Mouse (Mus musculus): ENCODE results near the gene Terb1. TPM values are rescaled to one million over a fixed set of nuclear protein-coding genes. Genes with fewer than 3 reads are reported as not detected.

The Terb1 gene
- total RNA-seq (2021): under 1 TPM in 1 of 2 experiments, not detected in 1; 0.10 TPM
- long read RNA-seq, experiment 1, partial matches to known transcripts: 0 of 10 reads
- long read RNA-seq, experiment 1, other reads (novel, unspliced or antisense): 10 of 10 reads
- long read RNA-seq, experiment 2, partial matches to known transcripts: 0 of 5 reads
- long read RNA-seq, experiment 2, other reads (novel, unspliced or antisense): 5 of 5 reads

GRCm38 (mm10) chr8:104509061-104510006, at the start of gene Terb1:
Gene Terb1 (minus strand): TSS chr8:104509910.
- peak; percentile 12 for DNase-seq

GRCm38 (mm10) chr8:104557226-104557625, 47.5 kb upstream of the Terb1 start:
- no peak for DNase-seq

- no peak for DNase-seq
Measured at GRCm38 (mm10) chr8:104555191-104555590, 45.5 kb upstream of the Terb1 start.

- no peak for DNase-seq
Measured at GRCm38 (mm10) chr8:104543440-104544045, 33.8 kb upstream of the Terb1 start.

- DNase-seq: no peak
Measured at GRCm38 (mm10) chr8:104542160-104542559, 32.5 kb upstream of the Terb1 start.

GRCm38 (mm10) chr8:104541515-104541880, 31.8 kb upstream of the Terb1 start:
- no peak for DNase-seq

- no peak for DNase-seq
Measured at GRCm38 (mm10) chr8:104540710-104541514, 31.2 kb upstream of the Terb1 start.

- no peak for DNase-seq
Measured at GRCm38 (mm10) chr8:104540238-104540637, 30.5 kb upstream of the Terb1 start.

- no peak for DNase-seq
Measured at GRCm38 (mm10) chr8:104539566-104539965, 29.9 kb upstream of the Terb1 start.

- DNase-seq: no peak
Measured at GRCm38 (mm10) chr8:104538896-104539295, 29.2 kb upstream of the Terb1 start.

- DNase-seq: no peak
Measured at GRCm38 (mm10) chr8:104536028-104536427, 26.3 kb upstream of the Terb1 start.

GRCm38 (mm10) chr8:104535378-104535777, 25.7 kb upstream of the Terb1 start:
- DNase-seq: no peak

GRCm38 (mm10) chr8:104534779-104535141, 25.1 kb upstream of the Terb1 start:
- DNase-seq: no peak

GRCm38 (mm10) chr8:104533971-104534778, 24.5 kb upstream of the Terb1 start, which contains the start of the genes Nae1 and Car7:
Gene Nae1 (minus strand): TSS chr8:104534637.
Gene Car7 (plus strand): TSS chr8:104534689.
- DNase-seq: peak; percentile 87

GRCm38 (mm10) chr8:104533551-104533950, 23.8 kb upstream of the Terb1 start:
- no peak for DNase-seq

GRCm38 (mm10) chr8:104529671-104530070, 20.0 kb upstream of the Terb1 start:
- no peak for DNase-seq

GRCm38 (mm10) chr8:104517872-104518271, 8.2 kb upstream of the Terb1 start:
- DNase-seq: no peak

- no peak for DNase-seq
Measured at GRCm38 (mm10) chr8:104510134-104510533, 424 bp upstream of the Terb1 start.

- DNase-seq: no peak
Measured at GRCm38 (mm10) chr8:104479091-104479490, 30.6 kb downstream of the Terb1 start.

- no peak for DNase-seq
Measured at GRCm38 (mm10) chr8:104472465-104472864, 37.2 kb downstream of the Terb1 start.

- no peak for DNase-seq
Measured at GRCm38 (mm10) chr8:104467463-104467862, 42.2 kb downstream of the Terb1 start.

Measured in gastrocnemius, postnatal 25 days (tissue).